Mouse (Mus musculus): ENCODE measurements at regions not wholly inside any gene's neighbourhood (a gene's known extent, or its start where the extent isn't known, plus 50 kb on each side); places are given as distances from the start of the nearest gene placed in this dataset.

DNA sequence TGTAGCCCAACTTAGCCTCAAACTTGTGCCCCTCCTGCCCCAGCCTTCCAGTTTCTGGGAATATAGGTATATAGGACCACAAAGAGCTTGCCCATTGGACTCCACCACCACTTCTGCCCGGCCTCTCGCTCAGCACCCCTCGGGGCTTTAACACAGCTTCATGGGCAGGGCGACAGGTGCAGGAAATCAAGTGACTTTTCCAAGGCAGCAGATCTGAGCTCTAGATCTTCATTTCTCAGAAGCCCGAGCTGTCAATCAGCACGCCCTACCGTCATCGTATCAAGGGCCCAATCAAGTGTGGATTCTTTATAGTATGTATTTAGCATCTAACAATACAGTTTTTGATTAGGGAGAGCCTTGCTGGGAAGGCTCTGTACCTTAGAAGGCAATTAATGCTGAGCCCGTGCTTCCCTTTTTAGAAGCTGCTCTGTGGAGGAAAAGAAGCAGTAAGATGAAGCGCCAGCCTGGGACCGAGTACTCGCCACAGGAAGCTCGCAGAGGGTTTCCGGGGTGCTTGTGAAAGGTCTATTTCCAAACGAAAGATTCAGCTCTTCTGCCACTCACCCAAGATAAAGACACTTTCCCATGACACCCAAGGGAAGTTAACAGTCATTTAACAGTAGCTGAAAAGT is 56.9 kb upstream of the E2f3 start:
- no peak for DNase-seq (ENCODE audit: low spot score)

DNA sequence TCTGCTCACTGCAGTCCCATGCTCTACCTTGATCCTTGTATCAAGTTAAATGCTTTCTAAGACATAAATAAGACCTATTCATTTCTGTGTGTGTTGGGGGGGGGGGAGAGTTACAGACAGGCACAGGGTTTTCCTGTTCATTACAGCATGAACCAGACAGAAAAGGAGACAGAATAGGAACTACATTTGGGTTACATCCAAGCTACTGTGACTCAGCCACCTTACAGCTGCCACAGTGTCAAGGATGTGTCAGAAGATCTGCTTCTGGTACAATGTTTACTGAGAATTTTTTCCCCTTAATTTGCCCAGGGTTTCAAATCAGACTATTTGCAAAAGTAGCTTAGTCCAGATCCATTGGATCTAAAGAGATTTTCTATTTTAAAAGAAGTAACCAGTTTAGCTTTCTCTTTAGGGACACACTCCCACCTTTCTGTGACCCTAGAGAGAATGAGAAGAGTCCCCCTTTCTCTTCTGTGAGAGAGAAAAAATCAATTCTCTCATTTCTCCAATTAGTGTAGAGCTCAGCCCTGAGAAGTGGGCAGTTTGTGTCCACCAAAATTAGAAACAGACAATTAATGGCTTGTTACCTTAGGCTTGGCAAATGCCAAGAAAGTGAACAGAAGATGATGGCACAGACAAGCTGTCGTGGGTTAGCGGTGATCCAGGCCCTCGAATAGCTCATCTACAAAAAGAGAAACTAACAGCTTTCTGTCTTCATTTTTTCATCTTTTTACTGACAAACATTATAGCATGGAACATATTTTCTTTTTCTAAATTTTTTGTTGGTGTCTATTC is 55.8 kb upstream of the E2f3 start:
- no peak for DNase-seq (ENCODE audit: low spot score)

DNA sequence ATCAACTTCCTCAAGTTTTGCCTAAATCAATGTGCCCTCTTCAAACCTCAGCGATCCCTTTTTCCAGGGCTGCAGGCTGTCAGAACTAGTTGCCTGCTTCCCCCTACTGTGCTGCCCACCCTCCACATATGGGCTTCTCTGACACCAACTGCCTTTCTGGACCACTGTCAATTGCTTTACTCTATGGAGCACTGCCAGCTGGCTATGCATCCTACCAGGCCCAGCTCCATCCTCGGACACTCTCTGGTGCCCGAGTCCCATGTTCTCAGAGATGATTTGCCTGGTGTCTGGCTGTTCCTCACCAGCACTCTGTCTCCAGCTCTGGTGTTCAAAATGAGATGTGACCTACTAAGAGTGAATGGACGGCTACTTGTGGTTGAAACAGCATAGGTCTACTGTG is 54.4 kb upstream of the E2f3 start:
- DNase-seq (ENCODE audit: low spot score), result no peak

DNA sequence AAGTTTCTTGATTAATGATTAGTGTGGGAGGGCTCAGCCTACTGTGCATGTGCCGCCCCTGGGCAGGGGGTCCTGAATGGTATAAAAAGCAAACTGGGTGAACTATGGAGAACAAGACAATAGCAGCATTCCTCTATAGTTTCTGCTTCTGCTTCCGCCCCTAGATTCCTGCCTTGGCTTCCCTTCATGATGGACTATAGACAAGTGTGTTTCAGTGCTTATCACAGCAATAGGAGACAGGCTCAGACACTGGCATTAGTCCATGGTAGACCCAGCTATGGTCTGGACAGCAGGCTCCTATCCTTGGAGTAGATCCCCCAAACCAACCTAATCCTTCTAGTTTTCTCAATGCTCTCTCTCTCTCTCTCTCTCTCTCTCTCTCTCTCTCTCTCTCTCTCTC is 53.9 kb upstream of the E2f3 start:
- no peak for DNase-seq (ENCODE audit: low spot score)

DNA sequence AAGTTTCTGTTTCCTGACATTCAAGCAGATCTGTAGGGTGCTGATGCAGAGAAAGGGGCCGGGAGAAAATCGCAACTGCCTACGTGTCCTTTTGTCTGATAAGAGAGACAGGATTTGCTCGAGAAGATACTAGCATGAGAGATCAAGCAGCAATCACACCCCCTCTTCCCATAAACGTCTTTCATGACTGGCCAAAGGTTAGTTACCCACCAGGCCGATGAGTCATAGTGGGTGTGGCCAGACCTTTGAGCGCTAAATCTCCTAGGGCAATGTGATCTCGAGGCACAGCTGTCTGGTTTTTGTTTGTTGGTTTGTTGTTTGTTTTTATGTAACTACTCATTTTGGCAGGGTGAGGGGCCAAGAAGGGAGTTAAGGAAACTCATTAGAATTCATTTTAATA is 50.7 kb upstream of the E2f3 start:
- DNase-seq (ENCODE audit: low spot score), result no peak

DNA sequence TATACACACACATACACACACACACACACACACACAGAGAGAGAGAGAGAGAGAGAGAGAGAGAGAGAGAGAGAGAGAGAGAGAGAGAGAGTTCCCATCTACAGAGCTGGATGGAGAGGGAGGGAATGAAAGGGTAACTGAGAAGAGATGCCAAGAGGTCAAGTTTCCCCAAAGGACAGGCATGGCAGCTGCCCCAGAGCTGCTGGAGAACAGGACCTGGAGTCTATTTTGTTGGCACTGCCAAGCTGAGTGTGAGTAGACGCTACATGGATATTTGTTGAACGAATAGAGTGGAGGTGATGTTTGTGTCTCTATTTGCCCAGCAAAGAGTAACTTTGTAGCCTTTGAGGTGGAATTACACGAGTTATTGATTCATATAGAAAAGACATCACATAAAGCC is 50.2 kb upstream of the E2f3 start:
- no peak for DNase-seq (ENCODE audit: low spot score)
